Mouse (Mus musculus) heart, embryonic 15.5 days (tissue): ENCODE results near the gene Sp100. TPM values are rescaled to one million over a fixed set of nuclear protein-coding genes. Genes with fewer than 3 reads are reported as not detected.
"Not testable (repeated sequence)": the region's sequence is repeated elsewhere in the genome, so short reads cannot be mapped to it uniquely, and the experiment has no call there.

Source experiments
- ATAC-seq: fragments of 200-750 bp; cut with Nextera tagmentation; replicated peaks from 2 replicates; pipeline ENCODE4 v1.8.0; 2017; ENCODE audit warnings: low read depth, moderate TSS enrichment; ENCODE audit not compliant: insufficient number of reproducible peaks, insufficient read depth, low FRiP score
- H3K27ac ChIP-seq: fragments of 300-500 bp; sonication (generic); 2 replicates; pipeline ENCODE4 v1.5.1; 2015; ENCODE audit warnings: mild to moderate bottlenecking, inconsistent platforms
- H3K27me3 ChIP-seq: fragments of 300-500 bp; sonication (generic); 2 replicates; pipeline ENCODE4 v1.6.1; 2015; ENCODE audit warnings: inconsistent platforms
- H3K36me3 ChIP-seq: fragments of 300-500 bp; sonication (generic); 2 replicates; pipeline ENCODE4 v1.6.1; 2015; ENCODE audit warnings: mild to moderate bottlenecking, inconsistent platforms
- H3K4me1 ChIP-seq: fragments of 300-500 bp; sonication (generic); replicated peaks from 2 replicates; pipeline ENCODE4 v1.6.1; 2015; ENCODE audit warnings: inconsistent platforms
- H3K4me2 ChIP-seq: fragments of 300-500 bp; sonication (generic); 2 replicates; pipeline ENCODE4 v1.6.1; 2015; ENCODE audit warnings: inconsistent platforms, mild to moderate bottlenecking, moderate library complexity
- H3K4me3 ChIP-seq: fragments of 300-500 bp; sonication (generic); 2 replicates; pipeline ENCODE4 v1.5.1; 2015; ENCODE audit warnings: mild to moderate bottlenecking, inconsistent platforms
- H3K9ac ChIP-seq: fragments of 300-500 bp; sonication (generic); 2 replicates; pipeline ENCODE4 v1.6.1; 2015; ENCODE audit warnings: mild to moderate bottlenecking, inconsistent platforms
- H3K9me3 ChIP-seq: fragments of 300-500 bp; sonication (generic); replicated peaks from 2 replicates; pipeline ENCODE4 v1.6.1; 2016; ENCODE audit warnings: inconsistent platforms
- WGBS: fragments of 180-500 bp; shearing (Covaris S2); methylation state at CpG from one replicate; pipeline ENCODE4 v1.1.7; 2015; ENCODE audit warnings: mixed read lengths; 5-methylcytosine and 5-hydroxymethylcytosine counted together
- polyA plus RNA-seq: library from polyadenylated mRNA; unstranded; fragments of >200 nt; fragmentation: Nextera tagmentation; extraction: Ambion mirVana; gene quantifications from 2 replicates; pipeline ENCODE4 v1.2.1, GENCODE M21; 2015

Sp100 gene
- 3.3 and 4.8 TPM in 2 replicates for polyA plus RNA-seq

- ATAC-seq, H3K9ac ChIP-seq, H3K27me3 ChIP-seq, H3K27ac ChIP-seq, H3K4me3 ChIP-seq, H3K9me3 ChIP-seq, H3K4me2 ChIP-seq, H3K4me1 ChIP-seq, H3K36me3 ChIP-seq: not testable (repeated sequence)
- WGBS: 50% methylated on average over 6 of the region's 6 CpGs
Measured at GRCm38 (mm10) chr1:85649881-85650280, at the start of gene Sp100. TSS of gene Sp100 (plus strand) at chr1:85649988.

GRCm38 (mm10) chr1:85600078-85600477, 49.7 kb upstream of the Sp100 start, which contains the start of gene Sp140:
TSS of gene Sp140 (plus strand) at chr1:85600378.
- not testable (repeated sequence) for H3K27me3 ChIP-seq, H3K27ac ChIP-seq, H3K9ac ChIP-seq, H3K9me3 ChIP-seq, H3K4me3 ChIP-seq, H3K4me1 ChIP-seq, H3K36me3 ChIP-seq, ATAC-seq
- 38% methylated on average over 1 of the region's 5 CpGs for WGBS
- H3K4me2 ChIP-seq: peak within 1 kb of the TSS; percentile 45

- H3K4me2 ChIP-seq: peak overlapping the region; percentile 45
- H3K27ac ChIP-seq, ATAC-seq, H3K27me3 ChIP-seq, H3K9ac ChIP-seq, H3K9me3 ChIP-seq, H3K4me3 ChIP-seq, H3K4me1 ChIP-seq, H3K36me3 ChIP-seq: not testable (repeated sequence)
- WGBS: 51% methylated on average over 4 of the region's 4 CpGs
Measured at GRCm38 (mm10) chr1:85600794-85601193, 49.0 kb upstream of the Sp100 start.

GRCm38 (mm10) chr1:85604341-85604740, 45.4 kb upstream of the Sp100 start:
- 80% methylated on average over 1 of the region's 1 CpGs for WGBS

GRCm38 (mm10) chr1:85608361-85608760, 41.4 kb upstream of the Sp100 start:
- not testable (repeated sequence) for H3K9ac ChIP-seq, H3K27me3 ChIP-seq, H3K4me1 ChIP-seq, H3K4me3 ChIP-seq, H3K36me3 ChIP-seq, H3K4me2 ChIP-seq, H3K27ac ChIP-seq, ATAC-seq, H3K9me3 ChIP-seq
- 69% methylated on average over 3 of the region's 4 CpGs for WGBS

More at GRCm38 (mm10) chr1:85604341-85604740, 45.4 kb upstream of the Sp100 start:
- not testable (repeated sequence) for H3K9ac ChIP-seq, H3K4me1 ChIP-seq, H3K27ac ChIP-seq, ATAC-seq, H3K4me2 ChIP-seq, H3K9me3 ChIP-seq, H3K4me3 ChIP-seq, H3K27me3 ChIP-seq, H3K36me3 ChIP-seq

GRCm38 (mm10) chr1:85610581-85610980, 39.2 kb upstream of the Sp100 start:
- H3K4me3 ChIP-seq, H3K4me2 ChIP-seq, H3K4me1 ChIP-seq, H3K36me3 ChIP-seq, ATAC-seq, H3K27ac ChIP-seq, H3K27me3 ChIP-seq, H3K9me3 ChIP-seq, H3K9ac ChIP-seq: not testable (repeated sequence)
- WGBS: no CpG with 5 or more reads among the region's 4 CpGs

GRCm38 (mm10) chr1:85615096-85615495, 34.7 kb upstream of the Sp100 start:
- not testable (repeated sequence) for H3K36me3 ChIP-seq, H3K27ac ChIP-seq, H3K4me1 ChIP-seq, H3K9ac ChIP-seq, H3K27me3 ChIP-seq, H3K9me3 ChIP-seq, ATAC-seq, H3K4me2 ChIP-seq, H3K4me3 ChIP-seq
- WGBS: 89% methylated on average over 3 of the region's 3 CpGs

- not testable (repeated sequence) for H3K27me3 ChIP-seq, H3K27ac ChIP-seq, H3K9me3 ChIP-seq, H3K36me3 ChIP-seq, H3K9ac ChIP-seq, ATAC-seq, H3K4me2 ChIP-seq, H3K4me3 ChIP-seq, H3K4me1 ChIP-seq
- 48% methylated on average over 3 of the region's 3 CpGs for WGBS
Measured at GRCm38 (mm10) chr1:85615819-85616218, 34.0 kb upstream of the Sp100 start.

- H3K4me1 ChIP-seq, H3K4me3 ChIP-seq, H3K27me3 ChIP-seq, H3K4me2 ChIP-seq, H3K9me3 ChIP-seq, H3K36me3 ChIP-seq, ATAC-seq, H3K27ac ChIP-seq, H3K9ac ChIP-seq: not testable (repeated sequence)
- WGBS: 53% methylated on average over 4 of the region's 5 CpGs
Measured at GRCm38 (mm10) chr1:85617161-85617560, 32.6 kb upstream of the Sp100 start.

GRCm38 (mm10) chr1:85618689-85619088, 31.1 kb upstream of the Sp100 start:
- H3K4me2 ChIP-seq, H3K9ac ChIP-seq, H3K27me3 ChIP-seq, H3K4me1 ChIP-seq, ATAC-seq, H3K4me3 ChIP-seq, H3K36me3 ChIP-seq, H3K9me3 ChIP-seq, H3K27ac ChIP-seq: not testable (repeated sequence)
- 50% methylated on average over 1 of the region's 1 CpGs for WGBS

- not testable (repeated sequence) for H3K36me3 ChIP-seq, H3K4me2 ChIP-seq, H3K9ac ChIP-seq, H3K4me1 ChIP-seq, H3K27me3 ChIP-seq, ATAC-seq, H3K4me3 ChIP-seq, H3K27ac ChIP-seq, H3K9me3 ChIP-seq
- WGBS: 63% methylated on average over 3 of the region's 3 CpGs
Measured at GRCm38 (mm10) chr1:85636936-85637335, 12.9 kb upstream of the Sp100 start.

GRCm38 (mm10) chr1:85638144-85638543, 11.6 kb upstream of the Sp100 start:
- not testable (repeated sequence) for H3K9me3 ChIP-seq, H3K27ac ChIP-seq, H3K36me3 ChIP-seq, H3K27me3 ChIP-seq, H3K9ac ChIP-seq, H3K4me2 ChIP-seq, ATAC-seq, H3K4me1 ChIP-seq, H3K4me3 ChIP-seq
- 69% methylated on average over 4 of the region's 4 CpGs for WGBS
